Mouse (Mus musculus) midbrain, embryonic 15.5 days (tissue): Measurements from ENCODE around the gene Camk2d. TPM values are rescaled to one million over a fixed set of nuclear protein-coding genes. Genes with fewer than 3 reads are reported as not detected.

Experiments used
- ATAC-seq: fragments of 200-750 bp; cut with Nextera tagmentation; replicated peaks from 2 replicates; pipeline ENCODE4 v1.8.0; 2017; ENCODE audit warnings: moderate TSS enrichment
- H3K27ac ChIP-seq: fragments of 300-500 bp; sonication (generic); 2 replicates; pipeline ENCODE4 v1.5.1; 2015; ENCODE audit warnings: mild to moderate bottlenecking, inconsistent platforms
- H3K27me3 ChIP-seq: fragments of 300-500 bp; sonication (generic); replicated peaks from 2 replicates; pipeline ENCODE4 v1.6.1; 2015; ENCODE audit warnings: inconsistent platforms
- H3K36me3 ChIP-seq: fragments of 300-500 bp; sonication (generic); replicated peaks from 2 replicates; pipeline ENCODE4 v1.6.1; 2015; ENCODE audit warnings: inconsistent platforms
- H3K4me1 ChIP-seq: fragments of 300-500 bp; sonication (generic); 2 replicates; pipeline ENCODE4 v1.6.1; 2015; ENCODE audit warnings: inconsistent platforms
- H3K4me2 ChIP-seq: fragments of 300-500 bp; sonication (generic); 2 replicates; pipeline ENCODE4 v1.6.1; 2015; ENCODE audit warnings: inconsistent platforms, mild to moderate bottlenecking, moderate library complexity
- H3K4me3 ChIP-seq: fragments of 300-500 bp; sonication (generic); 2 replicates; pipeline ENCODE4 v1.5.1; 2015; ENCODE audit warnings: mild to moderate bottlenecking, inconsistent platforms
- H3K9ac ChIP-seq: fragments of 300-500 bp; sonication (generic); 2 replicates; pipeline ENCODE4 v1.6.1; 2015; ENCODE audit warnings: mild to moderate bottlenecking, inconsistent platforms
- H3K9me3 ChIP-seq: fragments of 300-500 bp; sonication (generic); 2 replicates; pipeline ENCODE4 v1.6.1; 2016; ENCODE audit warnings: inconsistent platforms
- WGBS: fragments of 180-500 bp; shearing (Covaris S2); methylation state at CpG from one replicate; pipeline ENCODE4 v1.1.7; 2015; ENCODE audit warnings: mixed read lengths; 5-methylcytosine and 5-hydroxymethylcytosine counted together
- polyA plus RNA-seq: library from polyadenylated mRNA; unstranded; fragments of >200 nt; fragmentation: Nextera tagmentation; extraction: Ambion mirVana; gene quantifications from 2 replicates; pipeline ENCODE4 v1.2.1, GENCODE M21; 2015

Camk2d gene
- polyA plus RNA-seq, 1 experiment from 2014 or later, result 54.7 TPM

DNA sequence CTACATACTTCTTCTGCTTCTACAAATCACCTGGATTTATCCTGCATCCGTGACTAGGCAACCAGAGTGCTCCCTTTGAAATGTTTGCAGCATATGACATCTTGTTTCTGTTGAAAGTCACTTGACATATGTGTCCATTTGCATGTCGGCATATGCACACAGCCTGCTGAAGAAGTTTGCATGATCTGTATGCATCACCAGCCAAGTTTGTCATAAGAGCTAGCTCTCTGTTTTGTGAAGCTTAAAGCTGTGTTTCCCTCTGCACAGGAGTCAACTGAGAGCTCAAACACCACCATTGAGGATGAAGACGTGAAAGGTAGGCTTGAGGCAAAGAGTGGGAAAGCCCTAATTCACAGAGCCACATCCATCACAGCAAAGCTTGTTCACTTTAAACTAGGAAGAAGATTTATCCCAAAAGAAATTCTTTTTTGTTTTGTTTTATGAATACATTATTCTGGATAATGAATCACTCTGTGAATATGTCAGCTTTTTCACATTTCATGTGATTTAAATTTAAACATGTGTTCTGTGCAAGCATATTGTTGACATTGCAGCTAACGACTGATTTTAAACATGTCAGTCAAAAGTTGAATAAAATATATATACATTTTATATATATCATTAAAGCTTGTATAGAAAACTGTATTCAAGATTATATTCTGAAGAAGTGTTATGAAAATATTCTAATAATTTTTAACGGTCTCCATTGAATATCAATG lies 214.4 kb downstream of the Camk2d start:
- WGBS, result 88% methylated on average over 5 of the region's 5 CpGs
- Histone ChIP-seq H3K9ac (no peak overlapping the region), H3K4me1 (no peaks in the 10 kb centered on the region), H3K27ac (no peak overlapping the region), H3K27me3 (no peaks in the 10 kb centered on the region), H3K4me2 (no peak overlapping the region), H3K9me3 (no peaks in the 10 kb centered on the region), H3K36me3 (no peaks in the 10 kb centered on the region), H3K4me3 (no peak overlapping the region)
- no peak for ATAC-seq

DNA sequence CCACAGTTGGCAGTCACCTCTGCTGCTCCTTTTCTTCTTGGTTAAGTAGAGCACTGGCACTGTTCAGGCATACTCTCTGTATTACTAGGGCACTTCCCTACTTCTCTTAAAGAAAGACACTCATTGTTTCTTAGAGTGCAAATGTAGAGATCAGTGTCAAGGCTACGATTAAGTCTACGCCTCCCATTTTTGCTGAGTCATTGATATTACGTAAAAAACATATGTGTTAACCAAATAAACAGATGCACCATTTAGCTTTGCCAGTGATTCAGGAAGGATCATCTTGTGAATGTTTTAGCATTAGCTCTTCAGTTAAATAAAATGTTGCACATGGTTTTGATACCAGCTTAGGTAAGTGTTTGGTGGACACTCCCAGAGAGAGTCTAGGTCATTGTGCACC lies 215.5 kb downstream of the Camk2d start:
- H3K27me3 ChIP-seq, result no peaks in the 10 kb centered on the region
- H3K27ac ChIP-seq, result no peak overlapping the region
- no peaks in the 10 kb centered on the region for H3K9me3 ChIP-seq
- H3K4me2 ChIP-seq, result no peak overlapping the region
- H3K4me1 ChIP-seq, result no peaks in the 10 kb centered on the region
- 90% methylated on average over 3 of the region's 3 CpGs for WGBS
- no peak overlapping the region for H3K4me3 ChIP-seq
- H3K9ac ChIP-seq, result no peak overlapping the region
- no peak for ATAC-seq
- no peaks in the 10 kb centered on the region for H3K36me3 ChIP-seq

DNA sequence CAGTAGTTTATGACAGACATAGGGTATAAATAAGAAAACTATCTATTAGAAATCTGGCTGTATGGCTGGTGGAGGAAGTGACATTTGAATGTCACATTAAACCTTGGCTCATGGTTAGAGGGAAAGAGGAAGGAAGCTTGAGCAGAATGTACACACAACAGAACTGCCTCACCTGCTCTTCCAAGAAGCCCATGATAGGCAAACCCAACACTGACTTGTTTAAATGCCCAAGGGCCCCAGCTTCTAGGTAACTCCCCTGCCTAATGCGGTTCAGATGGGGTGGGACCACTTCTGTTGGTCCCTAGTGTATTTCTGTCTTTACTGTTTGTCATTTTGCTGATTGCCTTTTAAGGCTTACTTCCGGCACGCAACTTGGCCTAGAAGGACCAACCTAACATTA lies 226.3 kb downstream of the Camk2d start:
- Histone ChIP-seq H3K9ac (no peak overlapping the region), H3K36me3 (no peaks in the 10 kb centered on the region), H3K27ac (no peak overlapping the region), H3K4me2 (no peak overlapping the region), H3K27me3 (no peaks in the 10 kb centered on the region), H3K4me1 (no peaks in the 10 kb centered on the region), H3K9me3 (no peaks in the 10 kb centered on the region), H3K4me3 (no peak overlapping the region)
- ATAC-seq, result no peak
- 95% methylated on average over 3 of the region's 3 CpGs for WGBS

DNA sequence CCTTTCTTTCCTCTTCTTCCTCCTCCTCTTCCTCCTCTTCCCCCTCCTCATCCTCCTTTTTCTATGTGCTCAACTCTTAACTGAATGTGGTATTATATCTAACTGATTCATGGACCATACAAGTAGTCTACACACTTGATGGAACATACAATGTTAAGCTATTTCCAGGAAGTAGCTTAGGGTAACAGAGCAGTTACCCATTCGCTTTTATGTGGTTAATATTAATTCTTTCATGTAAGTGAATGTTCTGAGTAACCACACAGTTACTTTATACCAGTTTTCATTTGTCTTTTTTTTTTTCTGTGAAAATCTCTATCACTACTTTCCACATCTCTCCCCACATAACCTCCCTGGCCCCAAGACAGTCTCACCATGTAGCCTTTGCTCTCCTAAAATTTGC lies 228.8 kb downstream of the Camk2d start:
- no peaks in the 10 kb centered on the region for H3K36me3 ChIP-seq
- no peak overlapping the region for H3K9ac ChIP-seq
- H3K27me3 ChIP-seq, result no peaks in the 10 kb centered on the region
- H3K4me3 ChIP-seq, result no peak overlapping the region
- no peaks in the 10 kb centered on the region for H3K4me1 ChIP-seq
- no peak overlapping the region for H3K27ac ChIP-seq
- H3K9me3 ChIP-seq, result no peaks in the 10 kb centered on the region
- no peak overlapping the region for H3K4me2 ChIP-seq
- no peak for ATAC-seq
- 85% methylated on average over 1 of the region's 1 CpGs for WGBS

DNA sequence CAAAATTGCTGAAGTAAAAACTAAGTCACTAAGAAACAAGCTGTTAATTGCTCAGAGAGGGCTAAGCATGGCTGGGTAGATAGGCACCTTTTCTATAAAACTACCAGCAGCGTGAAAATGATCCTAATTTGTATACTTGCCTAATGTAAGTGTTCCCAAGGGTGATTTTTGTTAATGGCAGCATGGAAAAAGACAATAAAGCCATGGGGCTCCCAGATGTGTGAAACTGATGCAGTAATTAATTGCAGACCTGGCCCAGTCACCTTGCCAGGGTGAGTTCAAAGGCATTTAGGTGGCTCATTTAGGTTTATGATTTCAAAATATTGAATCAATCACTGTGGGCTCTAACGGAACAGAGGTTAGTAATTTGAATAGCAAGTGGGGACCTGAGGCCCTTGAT lies 230.1 kb downstream of the Camk2d start:
- 61% methylated on average over 2 of the region's 2 CpGs for whole genome bisulfite sequencing
- no peaks in the 10 kb centered on the region for H3K4me1 ChIP-seq
- no peaks in the 10 kb centered on the region for H3K9me3 ChIP-seq
- no peak overlapping the region for H3K9ac ChIP-seq
- no peak overlapping the region for H3K27ac ChIP-seq
- no peak overlapping the region for H3K4me2 ChIP-seq
- H3K4me3 ChIP-seq, result no peak overlapping the region
- no peak for ATAC-seq
- H3K36me3 ChIP-seq, result no peaks in the 10 kb centered on the region
- H3K27me3 ChIP-seq, result no peaks in the 10 kb centered on the region

DNA sequence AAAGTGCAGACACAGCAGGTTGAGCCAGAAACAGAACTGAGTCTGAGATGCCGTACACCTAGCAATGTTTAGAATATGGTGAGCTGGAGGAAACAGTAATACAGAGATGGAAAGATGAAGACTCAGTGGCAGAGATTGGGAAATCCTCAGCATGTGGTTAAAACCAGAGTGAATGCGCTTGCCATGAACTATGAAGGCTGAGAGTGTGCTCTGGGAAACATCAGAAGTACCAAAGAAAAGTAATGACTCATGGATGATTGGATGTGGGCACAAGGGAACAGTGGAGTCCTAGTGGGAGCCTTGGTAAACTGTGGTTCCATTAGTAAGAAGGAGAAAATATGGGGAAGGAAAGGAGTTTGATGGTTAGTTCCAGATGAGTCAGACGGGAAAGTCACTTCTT lies 231.8 kb downstream of the Camk2d start:
- Histone ChIP-seq H3K4me1 (no peaks in the 10 kb centered on the region), H3K9ac (no peak overlapping the region), H3K27me3 (no peaks in the 10 kb centered on the region), H3K4me2 (no peak overlapping the region), H3K9me3 (no peaks in the 10 kb centered on the region), H3K4me3 (no peak overlapping the region), H3K27ac (no peak overlapping the region), H3K36me3 (no peaks in the 10 kb centered on the region)
- no peak for ATAC-seq
- WGBS, result 93% methylated on average over 3 of the region's 3 CpGs

DNA sequence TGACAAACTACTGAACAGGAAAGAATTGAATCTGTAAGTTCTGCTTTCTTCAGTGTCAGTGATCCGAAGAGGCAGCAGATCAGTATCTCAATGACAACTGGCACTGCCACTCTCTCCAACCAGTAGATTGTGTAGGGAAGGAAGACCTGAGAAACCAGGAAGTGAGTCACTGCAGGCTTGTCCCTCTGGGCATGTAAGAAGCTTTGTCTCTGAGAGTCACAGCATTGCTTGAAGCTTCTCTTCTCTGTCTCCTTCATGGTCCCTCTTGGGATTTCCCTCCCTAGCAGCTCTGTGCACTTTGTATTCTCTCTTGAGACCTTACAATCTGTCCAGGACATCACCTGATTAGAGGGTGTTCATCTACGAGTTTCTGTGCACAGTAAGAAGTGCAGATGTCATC lies 233.7 kb downstream of the Camk2d start:
- Histone ChIP-seq H3K4me1 (no peaks in the 10 kb centered on the region), H3K9ac (no peak overlapping the region), H3K4me3 (no peak overlapping the region), H3K4me2 (no peak overlapping the region), H3K36me3 (no peaks in the 10 kb centered on the region), H3K27me3 (no peaks in the 10 kb centered on the region), H3K27ac (no peak overlapping the region), H3K9me3 (no peaks in the 10 kb centered on the region)
- ATAC-seq, result no peak
- 77% methylated on average over 2 of the region's 2 CpGs for WGBS

DNA sequence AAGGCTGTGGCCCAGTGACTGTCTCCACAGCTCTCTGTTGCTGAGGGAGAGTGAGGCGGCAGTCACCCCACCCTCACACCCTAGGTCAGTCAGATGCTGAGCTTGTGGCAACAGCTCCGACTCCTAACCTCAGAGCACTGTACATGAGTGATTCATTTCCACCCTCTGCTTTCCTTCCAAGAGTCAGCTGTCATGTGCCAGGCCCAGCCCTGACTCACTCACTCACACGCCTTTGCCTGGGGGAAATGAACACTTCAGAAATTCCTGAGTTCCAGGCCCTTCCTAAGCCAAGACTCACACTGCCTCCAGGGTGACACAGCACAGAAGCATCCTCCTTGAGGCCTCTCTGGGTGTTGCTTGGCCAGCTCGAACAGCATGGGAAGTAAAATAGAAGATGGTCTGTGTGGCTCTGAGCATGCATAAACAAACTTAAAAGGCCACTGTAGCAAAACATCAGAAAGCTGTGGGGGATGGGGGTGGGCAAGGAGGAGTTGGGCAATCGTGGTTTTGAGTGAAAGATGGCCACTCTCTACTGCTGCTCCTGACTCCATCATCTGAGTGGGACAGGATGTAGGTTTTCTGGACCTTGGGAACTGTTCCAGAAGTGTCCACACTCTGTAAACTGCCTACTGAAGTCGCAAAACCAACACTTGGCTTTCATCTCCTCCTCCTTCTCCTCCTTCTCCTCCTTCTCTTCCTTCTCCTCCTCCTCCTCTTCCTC lies 235.5 kb downstream of the Camk2d start:
- WGBS, result 79% methylated on average over 6 of the region's 6 CpGs
- no peak for ATAC-seq

DNA sequence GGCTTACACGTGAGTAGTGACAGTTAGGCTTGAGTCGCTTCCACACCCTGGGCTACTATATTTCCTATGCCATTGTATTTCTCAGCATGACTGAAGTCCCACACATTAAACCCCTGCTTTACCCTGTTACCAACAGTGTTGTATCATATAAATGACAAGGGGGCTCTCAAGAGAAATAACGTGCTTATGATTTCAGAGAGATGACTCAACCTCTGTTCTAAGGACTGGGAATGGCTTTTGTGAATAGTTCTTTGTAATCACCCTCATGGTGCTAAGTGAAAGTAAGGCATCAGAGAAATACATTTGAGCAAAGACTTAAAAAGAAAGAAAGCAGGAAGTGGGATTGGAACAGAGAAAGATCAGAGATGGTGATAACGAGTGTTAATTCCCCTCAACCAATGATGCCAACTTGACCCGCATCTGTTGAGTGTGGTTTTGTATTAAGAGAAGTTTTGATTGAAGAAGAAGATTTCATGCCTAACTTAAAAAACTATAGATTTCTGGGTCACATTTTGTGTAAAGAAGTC lies 238.6 kb downstream of the Camk2d start:
- Histone ChIP-seq H3K4me3 (no peak overlapping the region), H3K9ac (no peak overlapping the region), H3K9me3 (no peaks in the 10 kb centered on the region), H3K27me3 (no peaks in the 10 kb centered on the region), H3K36me3 (no peaks in the 10 kb centered on the region), H3K27ac (no peak overlapping the region), H3K4me2 (no peak overlapping the region), H3K4me1 (no peaks in the 10 kb centered on the region)
- 80% methylated on average over 5 of the region's 5 CpGs for WGBS
- no peak for ATAC-seq

More for the DNA sequence above, 235.5 kb downstream of the Camk2d start:
- no peaks in the 10 kb centered on the region for H3K36me3 ChIP-seq
- H3K27ac ChIP-seq, result no peak overlapping the region
- H3K9me3 ChIP-seq, result no peaks in the 10 kb centered on the region
- H3K27me3 ChIP-seq, result no peaks in the 10 kb centered on the region
- H3K4me1 ChIP-seq, result no peaks in the 10 kb centered on the region
- no peak overlapping the region for H3K4me3 ChIP-seq
- H3K4me2 ChIP-seq, result no peak overlapping the region
- no peak overlapping the region for H3K9ac ChIP-seq

DNA sequence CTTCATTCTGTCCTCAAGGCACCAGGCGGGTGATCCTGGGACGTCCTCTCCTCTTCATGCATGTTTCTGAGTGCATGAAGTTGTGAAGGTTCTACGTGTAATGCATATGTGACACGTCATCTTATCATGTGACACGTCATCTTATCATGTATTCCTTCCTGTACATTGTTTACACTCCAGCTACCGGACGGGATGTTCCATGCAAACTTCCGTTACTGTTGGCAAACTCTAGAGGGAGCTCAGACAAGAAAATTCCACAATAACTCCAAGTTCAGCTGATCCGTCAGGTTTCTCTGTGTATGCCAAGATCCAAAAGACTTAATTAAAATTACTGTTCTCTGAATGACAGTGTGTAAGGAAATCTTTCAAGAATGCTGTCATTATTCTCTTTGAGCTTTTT lies 246.7 kb downstream of the Camk2d start:
- Histone ChIP-seq H3K9me3 (no peaks in the 10 kb centered on the region), H3K4me1 (no peaks in the 10 kb centered on the region), H3K27ac (no peak overlapping the region), H3K4me3 (no peak overlapping the region), H3K27me3 (no peaks in the 10 kb centered on the region), H3K9ac (no peak overlapping the region), H3K4me2 (no peak overlapping the region), H3K36me3 (no peaks in the 10 kb centered on the region)
- 84% methylated on average over 9 of the region's 9 CpGs for WGBS
- ATAC-seq, result no peak

DNA sequence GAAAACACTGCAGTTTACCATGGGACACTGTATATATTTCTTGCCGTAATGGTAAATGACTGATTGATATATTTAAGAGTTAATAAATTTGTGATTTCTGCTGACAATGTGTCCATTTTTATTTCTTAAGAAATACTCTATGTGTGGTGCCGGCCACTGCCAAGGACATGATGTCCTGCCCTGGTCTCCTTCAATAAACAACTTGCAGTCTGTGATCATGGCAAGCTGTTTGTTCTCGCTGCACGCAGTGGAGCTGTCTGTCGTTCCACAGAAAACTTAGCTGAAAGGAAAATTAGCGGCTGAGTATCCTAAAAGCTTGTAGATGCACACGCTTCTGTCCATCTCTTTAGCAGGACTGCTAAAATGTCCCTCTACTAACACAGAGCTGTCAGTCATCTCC lies 248.7 kb downstream of the Camk2d start:
- Histone ChIP-seq H3K4me3 (no peak overlapping the region), H3K27me3 (no peaks in the 10 kb centered on the region), H3K27ac (no peak overlapping the region), H3K4me1 (no peaks in the 10 kb centered on the region), H3K9ac (no peak overlapping the region), H3K9me3 (no peaks in the 10 kb centered on the region), H3K36me3 (no peaks in the 10 kb centered on the region), H3K4me2 (no peak overlapping the region)
- WGBS, result 93% methylated on average over 7 of the region's 7 CpGs
- no peak for ATAC-seq

DNA sequence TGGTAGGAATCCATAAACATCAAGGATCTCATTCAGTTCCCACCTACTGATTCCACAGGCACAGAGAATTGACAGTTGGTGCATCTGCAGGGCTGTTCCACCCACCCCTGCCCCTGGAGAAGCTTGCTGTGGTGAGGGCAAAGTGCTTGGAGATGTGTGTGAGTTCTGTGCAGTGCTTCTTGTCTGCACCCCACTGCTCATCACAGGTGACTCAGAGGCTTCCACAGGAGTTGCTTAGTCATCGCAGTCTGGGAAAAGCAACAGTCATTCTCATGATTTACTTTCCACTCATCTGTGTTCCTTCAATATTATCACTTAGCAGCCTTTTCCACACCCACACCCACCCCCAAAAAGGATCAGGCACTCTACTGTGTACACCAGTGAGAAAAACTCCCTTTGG lies 252.0 kb downstream of the Camk2d start:
- H3K27me3 ChIP-seq, result no peaks in the 10 kb centered on the region
- no peak for ATAC-seq
- no peak overlapping the region for H3K4me2 ChIP-seq
- 91% methylated on average over 1 of the region's 1 CpGs for WGBS
- no peak overlapping the region for H3K27ac ChIP-seq
- no peaks in the 10 kb centered on the region for H3K36me3 ChIP-seq
- H3K9ac ChIP-seq, result no peak overlapping the region
- H3K4me1 ChIP-seq, result no peaks in the 10 kb centered on the region
- no peaks in the 10 kb centered on the region for H3K9me3 ChIP-seq
- no peak overlapping the region for H3K4me3 ChIP-seq

DNA sequence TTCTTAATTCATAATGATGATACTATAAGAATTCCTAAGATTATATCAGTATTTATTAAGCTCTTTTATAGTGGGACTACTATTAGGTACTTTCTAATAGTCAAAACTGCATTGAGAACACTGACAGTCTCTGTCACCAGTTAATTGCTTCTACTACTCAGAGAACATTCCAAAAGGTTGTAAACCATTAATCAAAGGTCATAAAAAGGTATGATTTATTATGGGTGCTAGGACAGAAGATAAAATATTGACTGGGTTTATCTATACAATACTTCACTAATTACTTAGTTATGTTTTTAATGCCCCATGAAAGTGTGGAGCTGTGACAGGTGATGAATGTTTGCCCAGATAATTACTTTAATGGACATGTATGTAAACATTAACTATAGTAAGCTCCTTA lies 264.3 kb downstream of the Camk2d start:
- Histone ChIP-seq H3K27me3 (no peaks in the 10 kb centered on the region), H3K4me3 (no peak overlapping the region), H3K9ac (no peak overlapping the region), H3K4me2 (no peak overlapping the region), H3K36me3 (no peaks in the 10 kb centered on the region), H3K27ac (no peak overlapping the region), H3K4me1 (no peaks in the 10 kb centered on the region), H3K9me3 (no peaks in the 10 kb centered on the region)
- no peak for ATAC-seq
